Mouse (Mus musculus): ENCODE measurements around the gene Srrm4. TPM values are rescaled to one million over a fixed set of nuclear protein-coding genes. Genes with fewer than 3 reads are reported as not detected.

Srrm4 gene
- polyA plus RNA-seq (2012; rRNA removed), result 0.12 and 0.29 TPM in 2 replicates

DNA sequence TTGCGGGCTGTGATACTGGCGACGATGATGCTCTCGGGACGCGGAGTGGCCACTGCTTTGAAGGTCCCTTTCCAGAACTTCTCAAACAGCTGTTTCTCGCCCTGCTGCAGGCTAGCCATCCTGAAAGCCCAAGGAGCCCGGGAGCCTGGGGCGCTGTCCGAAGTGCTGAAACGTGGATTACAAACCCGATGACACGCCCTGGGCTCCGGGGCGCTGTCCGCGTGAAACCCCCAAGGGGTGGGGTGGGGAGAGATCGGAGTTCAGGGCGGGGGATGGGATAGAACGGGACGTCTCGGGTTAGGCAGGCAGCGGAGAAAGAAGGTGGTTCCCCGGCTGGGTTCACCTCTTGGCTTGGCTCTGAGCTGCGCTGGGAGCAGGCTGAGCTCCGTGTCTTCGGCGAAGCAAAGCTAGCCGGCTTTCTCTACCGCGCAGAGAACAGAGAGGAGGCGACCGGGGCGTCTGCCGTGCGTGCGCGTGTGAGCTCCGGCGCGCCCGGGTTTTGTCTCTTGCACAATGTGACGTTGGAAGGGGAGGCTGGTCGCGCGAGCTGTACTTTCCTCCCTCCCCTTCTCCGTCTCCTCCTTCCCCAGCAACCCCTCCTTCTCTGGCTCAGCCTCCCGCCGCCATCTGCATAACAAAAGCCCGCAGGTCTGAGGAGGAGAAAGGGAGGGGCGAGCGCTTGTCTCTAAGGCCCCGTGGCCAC, at the start of gene Srrm4:
Gene Srrm4 (minus strand): TSS at position 472 of the 703 bp plus-strand sequence.
- 4% methylated on average over 53 of the region's 53 CpGs for WGBS

DNA sequence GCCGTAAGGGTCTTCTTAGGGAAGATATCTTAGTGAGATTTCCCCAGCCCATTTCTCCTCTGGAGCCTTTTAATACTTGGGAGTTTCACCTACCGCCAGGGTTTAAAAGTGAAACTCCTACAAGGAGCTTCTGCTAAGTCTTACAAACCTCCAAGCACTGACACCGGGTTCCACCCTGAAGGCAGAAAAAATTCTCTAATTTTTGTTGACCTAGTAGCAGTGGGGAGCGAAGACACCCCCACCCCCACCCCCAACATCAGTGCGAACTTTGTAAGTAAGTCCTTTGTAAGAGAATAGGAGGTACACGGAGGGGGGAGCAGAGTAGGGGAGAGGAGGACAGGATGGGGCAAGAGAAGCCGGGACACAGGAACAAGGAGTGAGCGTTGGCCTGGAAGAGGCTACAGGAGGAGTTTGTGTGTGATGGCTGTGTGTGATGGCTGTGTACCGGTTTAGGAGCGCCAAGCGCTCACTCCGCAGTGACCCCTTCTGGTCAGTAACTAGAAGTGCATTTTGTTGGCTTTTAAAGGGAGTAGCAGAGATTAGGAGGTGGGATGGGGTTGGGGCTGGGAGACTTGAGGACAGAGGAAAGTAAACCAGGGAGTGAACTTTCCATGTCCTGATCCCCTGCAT, 1.3 kb upstream of the Srrm4 start:
- 5% methylated on average over 12 of the region's 12 CpGs for WGBS
- no peak for DNase-seq (ENCODE audit: low read depth, low spot score)

More for the DNA sequence above, at the start of gene Srrm4:
- DNase-seq (ENCODE audit: low read depth, low spot score), result no peak

DNA sequence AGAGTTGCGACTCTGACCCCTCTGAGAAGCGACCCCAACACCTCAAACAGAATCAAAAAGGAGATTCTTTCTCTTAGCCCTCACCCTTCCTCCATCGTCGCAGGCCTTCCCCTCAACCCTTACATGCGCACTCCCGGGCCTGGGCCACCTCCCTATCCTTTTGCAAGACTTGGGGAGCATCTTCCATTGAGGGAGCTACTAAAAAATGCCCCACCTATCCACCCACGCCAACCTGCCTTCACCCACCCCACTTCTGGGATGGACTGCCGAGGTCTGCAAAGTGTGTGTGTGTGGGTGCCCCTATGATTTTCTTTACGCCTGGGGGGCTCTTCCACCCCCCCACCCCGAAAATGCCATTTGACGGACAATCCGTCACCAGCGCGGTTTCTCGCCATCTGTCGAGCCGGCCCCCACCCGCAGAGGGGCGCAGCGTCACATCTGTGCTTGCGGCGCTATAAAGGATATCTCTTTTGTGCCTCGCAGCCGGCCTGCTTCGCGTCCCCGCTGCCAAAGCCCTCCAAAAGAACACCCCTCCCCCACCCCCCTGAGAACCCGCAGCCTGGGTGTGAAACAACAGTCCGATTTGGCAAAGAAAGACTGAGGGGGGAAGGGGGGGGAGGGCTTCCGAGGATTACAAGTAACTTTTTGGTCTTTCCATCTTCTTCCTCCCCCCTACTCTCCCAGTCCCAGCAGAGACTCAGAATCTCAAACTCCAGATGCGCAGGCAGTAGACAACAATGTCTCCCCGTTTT, 608 bp upstream of the Srrm4 start:
- DNase-seq (ENCODE audit: low read depth, low spot score), result no peak
- WGBS, result 3% methylated on average over 32 of the region's 32 CpGs

DNA sequence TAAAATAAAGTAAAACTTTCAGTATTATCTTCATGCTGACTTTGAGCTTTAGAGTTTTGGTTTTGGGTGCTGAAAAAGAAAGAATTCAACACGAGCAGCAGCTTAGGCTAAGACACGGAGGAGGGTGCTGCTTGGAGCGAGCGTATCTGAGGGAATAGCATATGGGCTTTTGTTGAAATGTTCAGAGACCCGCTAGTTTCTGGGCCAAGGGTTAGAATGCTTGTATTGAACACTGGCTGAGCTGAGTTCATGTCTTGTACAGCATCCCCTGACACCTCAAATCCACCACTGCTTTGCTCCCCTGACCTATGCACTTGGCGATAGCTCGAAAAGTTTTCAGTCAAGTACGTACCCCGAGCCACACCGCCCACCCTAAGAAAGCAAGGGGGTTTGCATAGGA, 919 bp downstream of the Srrm4 start:
- 16% methylated on average over 10 of the region's 10 CpGs for WGBS
- no peak for DNase-seq (ENCODE audit: low read depth, low spot score)

- no peak for DNase-seq (ENCODE audit: low read depth, low spot score)
- WGBS, result 76% methylated on average over 8 of the region's 8 CpGs
Observed at GRCm38 (mm10) chr5:116589631-116590030, 2.0 kb downstream of the Srrm4 start.

DNA sequence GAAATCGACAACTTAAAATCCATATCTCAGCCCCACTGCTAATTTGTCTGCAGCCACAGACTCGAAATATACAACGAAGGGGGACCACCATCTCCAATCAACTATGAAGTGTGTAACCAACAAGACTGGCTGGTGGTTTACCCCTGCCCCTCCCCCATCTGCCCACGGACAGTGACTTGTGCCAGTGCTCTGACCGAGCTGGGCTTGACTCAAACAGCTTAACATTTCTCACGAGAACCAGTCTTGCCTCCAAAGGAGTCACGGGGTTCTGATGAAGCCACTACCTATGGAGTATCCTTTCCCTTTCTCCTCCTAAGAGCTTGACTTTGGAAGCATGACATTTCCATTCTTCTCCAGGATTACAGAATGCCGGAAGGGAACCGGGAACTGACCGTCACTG, 2.8 kb downstream of the Srrm4 start:
- DNase-seq (ENCODE audit: low read depth, low spot score), result no peak
- 62% methylated on average over 10 of the region's 10 CpGs for WGBS

DNA sequence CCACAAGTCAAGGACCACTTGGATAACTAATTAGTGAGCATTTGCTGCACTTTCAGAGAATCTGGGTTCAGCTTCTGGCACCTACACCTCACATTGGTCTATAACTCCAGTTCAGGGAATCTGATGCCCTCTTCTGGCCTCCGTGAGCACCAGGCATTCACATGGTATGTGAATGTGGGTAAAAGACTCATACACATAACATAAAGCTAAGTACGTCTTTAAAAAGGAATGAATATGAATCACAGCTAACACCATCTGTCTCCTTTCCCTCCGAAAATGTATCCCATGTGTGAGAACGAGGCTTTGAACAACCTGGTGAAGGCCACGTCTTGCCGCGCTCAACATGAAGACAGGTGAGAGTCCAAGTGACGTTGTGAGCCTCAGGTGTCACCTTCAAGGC, 12.1 kb downstream of the Srrm4 start:
- 83% methylated on average over 8 of the region's 8 CpGs for WGBS
- DNase-seq (ENCODE audit: low read depth, low spot score), result no peak

DNA sequence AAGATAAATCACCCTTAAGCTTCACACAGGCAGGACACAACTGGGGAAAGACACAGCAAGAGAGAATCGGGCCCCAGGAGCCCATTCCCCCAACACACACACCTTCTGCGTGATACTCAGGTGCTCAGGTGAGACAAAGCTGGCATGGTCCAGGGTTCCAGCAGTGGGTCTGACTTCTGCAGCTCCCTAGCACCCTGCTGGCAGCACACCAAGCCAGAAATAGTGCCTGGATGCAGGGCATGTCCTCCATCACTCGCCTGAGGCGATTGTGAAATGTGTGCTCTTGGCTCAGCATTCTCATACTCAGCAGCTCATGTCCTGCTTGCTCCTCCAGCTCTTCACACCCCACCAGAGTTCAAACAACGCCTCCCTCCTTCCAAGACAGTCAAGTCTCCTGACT, 14.5 kb downstream of the Srrm4 start:
- no peak for DNase-seq (ENCODE audit: low read depth, low spot score)
- WGBS, result 69% methylated on average over 5 of the region's 5 CpGs

DNA sequence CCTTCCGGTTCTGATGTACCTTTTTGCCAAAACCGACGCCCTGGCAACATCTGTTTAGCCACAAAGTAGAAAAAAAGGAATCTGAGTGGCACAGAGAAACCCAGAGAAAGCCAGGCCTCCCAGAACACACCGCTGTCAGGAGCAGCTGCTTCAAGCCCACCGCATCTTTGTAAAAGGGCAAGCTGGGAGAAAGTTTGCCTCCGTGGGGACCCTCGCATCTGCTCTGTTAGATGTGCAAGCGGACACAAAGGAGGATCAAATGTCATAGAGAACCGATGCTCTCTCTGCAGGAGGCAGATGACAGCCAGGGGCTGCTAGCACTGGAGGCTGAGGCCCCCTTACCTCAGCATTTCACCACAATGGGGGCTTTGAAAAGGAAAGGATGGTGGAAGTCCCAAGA, 18.3 kb downstream of the Srrm4 start:
- DNase-seq (ENCODE audit: low read depth, low spot score), result no peak
- 54% methylated on average over 9 of the region's 9 CpGs for WGBS

- WGBS, result 18% methylated on average over 4 of the region's 5 CpGs
- DNase-seq (ENCODE audit: low read depth, low spot score), result no peak
Observed at GRCm38 (mm10) chr5:116571936-116572335, 19.7 kb downstream of the Srrm4 start.

- WGBS, result 14% methylated on average over 22 of the region's 22 CpGs
- DNase-seq (ENCODE audit: low read depth, low spot score), result no peak
Observed at GRCm38 (mm10) chr5:116571232-116571861, 20.3 kb downstream of the Srrm4 start.

- no peak for DNase-seq (ENCODE audit: low read depth, low spot score)
- WGBS, result 60% methylated on average over 7 of the region's 7 CpGs
Observed at GRCm38 (mm10) chr5:116570566-116570965, 21.1 kb downstream of the Srrm4 start.

DNA sequence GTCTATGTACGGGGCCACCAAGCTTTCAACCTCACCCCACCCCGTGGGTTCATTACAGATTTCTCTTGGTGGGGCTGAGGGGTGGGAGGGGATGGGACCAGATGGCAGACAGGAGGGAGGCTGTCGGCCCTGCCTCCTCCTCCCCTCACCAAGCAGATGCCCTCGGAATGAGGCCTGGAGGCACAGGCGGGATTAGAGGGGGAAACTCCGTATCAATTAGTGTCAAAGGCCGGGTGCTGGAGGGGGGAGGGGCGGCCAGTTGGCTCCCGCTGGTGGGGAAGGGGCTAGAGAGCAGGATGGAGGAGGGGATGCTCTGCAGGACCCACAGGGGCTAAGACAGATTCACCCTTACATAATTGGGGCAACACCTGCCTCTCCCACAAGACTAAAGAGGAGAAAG, 22.0 kb downstream of the Srrm4 start:
- no peak for DNase-seq (ENCODE audit: low read depth, low spot score)
- WGBS, result 11% methylated on average over 9 of the region's 9 CpGs

DNA sequence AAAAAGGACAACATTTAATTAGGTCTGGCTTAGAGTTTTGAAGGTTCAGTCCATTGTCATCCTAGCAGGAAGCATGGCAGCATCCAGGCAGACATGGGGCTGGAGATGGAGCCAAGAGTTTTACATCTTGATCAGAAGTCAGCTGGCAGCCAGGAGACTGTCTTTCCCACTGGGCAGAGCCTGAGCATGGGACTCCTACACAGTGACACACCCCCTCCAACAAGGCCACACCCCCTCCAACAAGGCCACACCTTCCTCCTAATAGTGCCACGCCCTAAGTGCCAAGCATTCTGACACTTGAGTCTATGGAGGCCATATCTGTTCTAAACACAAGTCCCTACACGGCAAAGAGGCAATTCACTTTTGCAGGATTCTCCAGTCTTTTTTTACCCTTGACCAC, 23.6 kb downstream of the Srrm4 start:
- 64% methylated on average over 2 of the region's 2 CpGs for WGBS
- DNase-seq (ENCODE audit: low read depth, low spot score), result no peak

- WGBS, result 82% methylated on average over 8 of the region's 8 CpGs
- no peak for DNase-seq (ENCODE audit: low read depth, low spot score)
Observed at GRCm38 (mm10) chr5:116567298-116567697, 24.3 kb downstream of the Srrm4 start.

DNA sequence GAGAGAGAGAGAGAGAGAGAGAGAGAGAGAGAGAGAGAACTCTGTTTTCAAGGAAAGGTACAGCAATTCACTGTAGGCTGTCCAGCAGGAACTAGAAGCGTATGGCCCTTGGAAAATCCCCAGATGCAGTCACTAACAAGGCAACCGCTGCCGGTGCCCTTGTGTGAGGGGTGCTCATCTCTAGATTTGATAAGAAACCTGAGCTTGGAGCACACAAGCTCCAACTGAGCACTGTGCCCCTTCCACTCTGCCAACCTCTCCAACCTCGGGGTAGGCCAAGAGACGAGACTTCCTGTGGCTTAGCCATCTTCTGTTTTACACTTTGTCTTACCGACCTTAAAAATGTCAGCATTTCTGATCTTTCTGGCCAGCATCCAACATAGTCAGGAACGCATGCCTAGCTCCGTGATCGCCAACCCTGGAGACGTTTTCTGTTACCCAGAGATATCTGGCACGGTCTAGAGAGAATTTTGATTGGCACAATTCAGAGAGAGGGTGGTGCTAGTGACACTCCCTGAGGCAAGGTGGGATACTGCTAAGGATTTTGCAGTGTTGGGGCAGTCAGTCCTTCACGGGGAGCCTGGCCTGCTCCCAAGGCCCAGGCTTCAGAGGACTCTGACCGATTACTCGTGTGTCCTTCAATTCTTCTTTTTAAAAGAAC, 25.1 kb downstream of the Srrm4 start:
- no peak for DNase-seq (ENCODE audit: low read depth, low spot score)
- 72% methylated on average over 14 of the region's 14 CpGs for WGBS

DNA sequence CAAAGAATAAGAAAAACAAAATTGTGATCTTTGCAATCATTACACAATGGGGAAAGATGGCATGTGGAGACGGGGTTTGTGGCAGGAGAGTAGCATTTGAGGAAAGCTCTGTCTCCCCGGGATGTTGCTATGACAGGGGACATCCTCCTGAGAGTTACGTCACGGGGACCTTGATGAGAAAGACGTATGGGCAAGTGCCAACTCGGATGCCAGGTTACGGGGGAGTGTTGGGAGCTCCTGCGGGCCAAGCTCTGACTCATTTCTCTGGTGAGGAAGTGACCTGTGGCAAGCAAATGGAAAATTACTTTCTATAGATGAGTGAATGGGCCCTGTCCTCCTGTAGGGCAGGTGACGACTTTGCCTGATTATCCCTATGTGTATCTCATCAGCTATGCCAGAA, 26.0 kb downstream of the Srrm4 start:
- WGBS, result 82% methylated on average over 9 of the region's 9 CpGs
- DNase-seq (ENCODE audit: low read depth, low spot score), result no peak

GRCm38 (mm10) chr5:116564391-116564790, 27.2 kb downstream of the Srrm4 start:
- no peak for DNase-seq (ENCODE audit: low read depth, low spot score)
- WGBS, result 71% methylated on average over 3 of the region's 3 CpGs

DNA sequence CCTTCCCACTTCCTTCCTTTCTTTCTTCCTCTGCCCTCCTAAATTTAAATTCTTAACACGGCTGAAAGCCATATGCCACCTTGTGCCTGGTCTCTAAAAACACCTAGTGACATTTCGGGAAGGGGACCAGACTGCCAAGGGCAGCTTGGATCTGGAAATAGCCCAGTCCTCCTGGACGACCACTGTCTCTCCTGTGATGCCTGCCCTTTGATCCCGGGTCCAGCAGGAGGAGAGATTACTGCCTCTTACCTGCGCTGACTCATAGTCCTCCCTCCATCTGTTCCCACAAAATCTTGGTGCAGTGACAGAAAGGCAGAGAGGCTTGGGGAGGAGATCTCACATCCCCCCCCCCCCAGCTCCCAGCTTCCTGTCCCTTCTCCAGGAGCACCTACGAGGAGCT, 27.9 kb downstream of the Srrm4 start:
- 37% methylated on average over 6 of the region's 6 CpGs for WGBS
- DNase-seq (ENCODE audit: low read depth, low spot score), result no peak

DNA sequence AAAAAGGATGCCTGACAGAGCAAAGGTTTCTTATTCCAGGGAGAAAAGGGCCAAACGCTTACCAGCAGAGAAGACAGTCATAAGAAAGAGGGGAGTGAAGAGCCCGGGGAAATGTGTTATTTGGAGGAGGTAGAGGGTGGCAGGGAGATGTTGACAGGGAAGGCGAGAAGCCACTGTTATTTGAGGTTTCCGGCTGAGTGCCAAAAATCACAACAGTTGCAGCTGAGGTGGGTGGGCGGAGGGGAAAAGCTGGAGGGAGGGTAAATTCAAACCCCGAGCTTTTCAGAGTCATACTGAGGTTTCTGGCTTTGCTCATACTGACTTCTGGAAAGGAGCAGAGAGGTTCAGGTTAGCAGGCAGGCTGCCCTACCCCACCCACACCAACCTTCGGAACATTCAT, 32.5 kb downstream of the Srrm4 start:
- 67% methylated on average over 7 of the region's 7 CpGs for WGBS
- no peak for DNase-seq (ENCODE audit: low read depth, low spot score)

Measured in large intestine, adult 2 months (tissue).